ENCODE assay signal across 8 mouse cellular contexts in the genomic region with DNA sequence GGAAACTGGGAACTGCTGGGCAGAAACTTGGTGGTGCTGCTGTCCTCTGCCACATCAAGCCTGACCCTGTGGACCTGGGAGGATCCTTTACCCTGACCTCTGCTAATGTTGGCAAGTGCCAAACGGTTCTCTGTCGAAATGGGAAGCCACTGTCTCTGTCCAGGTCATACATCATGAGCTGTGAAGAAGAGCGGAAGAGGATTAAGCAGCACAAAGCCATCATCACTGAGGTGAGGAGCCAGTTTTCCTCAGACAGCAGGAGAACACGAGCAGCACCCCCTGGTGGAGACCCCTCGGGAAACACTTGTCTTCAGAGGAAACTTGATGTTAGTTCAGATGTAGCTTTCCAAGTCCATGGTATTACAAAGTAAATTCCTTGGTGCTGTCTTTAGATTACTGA.
DNase-seq lines count a peak whose midpoint lies in the region; ATAC-seq and TF ChIP-seq lines count a peak whose summit lies in the region.

No protein-coding gene starts in this region.

- no peak overlapping the region for H3K4me3 ChIP-seq in intestine, embryonic 14.5 days (ENCODE audit: low read depth, low read length)
- no peak overlapping the region for H3K4me3 ChIP-seq in intestine, embryonic 16.5 days (ENCODE audit: low read length)
- no peak overlapping the region for H3K4me3 ChIP-seq in spleen, adult 2 months (ENCODE audit: extremely low read depth, insufficient read depth, insufficient read length)

- no peak overlapping the region for H3K9ac ChIP-seq in intestine, embryonic 14.5 days (ENCODE audit: low read length)
- no peak overlapping the region for H3K9ac ChIP-seq in intestine, embryonic 16.5 days (ENCODE audit: low read depth, low read length)

- ATAC-seq in intestine, embryonic 14.5 days (replicated peaks; ENCODE audit: low FRiP score, low TSS enrichment, low read depth) = no peak
- no peak for ATAC-seq in intestine, embryonic 16.5 days
- ATAC-seq in megakaryocyte progenitor cell, adult 5-6 weeks (replicated peaks; ENCODE audit: poor library complexity) = peak; percentile 81

- TF ChIP-seq CTCF in spleen, adult 2 months (IDR thresholded peaks at IDR 0.05; ENCODE audit: extremely low read depth, insufficient read depth, insufficient read length, insufficient replicate concordance) = peak; percentile 83

- H3K27me3 ChIP-seq in intestine, embryonic 14.5 days (replicated peaks; ENCODE audit: control insufficient read depth, insufficient read depth, low read length) = no peaks in the 10 kb centered on the region
- H3K27me3 ChIP-seq in intestine, embryonic 16.5 days (replicated peaks; ENCODE audit: control insufficient read depth, insufficient read depth, low read length) = no peaks in the 10 kb centered on the region
- no peaks in the 10 kb centered on the region for H3K27me3 ChIP-seq in spleen, adult 2 months (ENCODE audit: control insufficient read depth, insufficient read depth, low read length)

- no peaks in the 10 kb centered on the region for H3K4me1 ChIP-seq in intestine, embryonic 14.5 days (replicated peaks; ENCODE audit: control insufficient read depth, insufficient read depth, low read length)
- no peaks in the 10 kb centered on the region for H3K4me1 ChIP-seq in intestine, embryonic 16.5 days (ENCODE audit: control insufficient read depth, insufficient read depth, low read length)
- no peaks in the 10 kb centered on the region for H3K4me1 ChIP-seq in spleen, adult 2 months (ENCODE audit: control insufficient read depth, insufficient read depth, insufficient read length)

- H3K9me3 ChIP-seq in intestine, embryonic 14.5 days (ENCODE audit: control insufficient read depth, low read length) = no peaks in the 10 kb centered on the region
- H3K9me3 ChIP-seq in intestine, embryonic 16.5 days (ENCODE audit: control insufficient read depth, low read length) = no peaks in the 10 kb centered on the region

- WGBS in intestine, embryonic 14.5 days = 11% methylated on average over 5 of the region's 5 CpGs
- WGBS in intestine, embryonic 16.5 days = 16% methylated on average over 5 of the region's 5 CpGs
- WGBS in spleen, adult 2 months = 16% methylated on average over 5 of the region's 5 CpGs

- H3K27ac ChIP-seq in intestine, embryonic 14.5 days (ENCODE audit: low read depth) = no peak overlapping the region
- H3K27ac ChIP-seq in intestine, embryonic 16.5 days (ENCODE audit: low read length) = no peak overlapping the region
- no peak overlapping the region for H3K27ac ChIP-seq in spleen, adult 2 months (ENCODE audit: insufficient read depth, low read length)

- TF ChIP-seq POLR2A in spleen, adult 2 months (IDR thresholded peaks at IDR 0.05; ENCODE audit: low read depth, low read length) = no peak

- peaks cover 38% of the 10 kb centered on the region for H3K36me3 ChIP-seq in intestine, embryonic 14.5 days (ENCODE audit: control insufficient read depth, insufficient read depth, low read length)
- peaks cover 5% of the 10 kb centered on the region; the same call in 1 of the 2 replicates for H3K36me3 ChIP-seq in intestine, embryonic 16.5 days (ENCODE audit: control insufficient read depth, insufficient read depth, low read length)
- H3K36me3 ChIP-seq in spleen, adult 2 months (ENCODE audit: control insufficient read depth, insufficient read depth, low read length) = peaks cover 9% of the 10 kb centered on the region

- H3K4me2 ChIP-seq in intestine, embryonic 14.5 days (ENCODE audit: low read length) = no peak overlapping the region
- H3K4me2 ChIP-seq in intestine, embryonic 16.5 days (ENCODE audit: low read depth, low read length) = no peak overlapping the region

- DNase-seq in intestine, embryonic 14.5 days (ENCODE audit: low spot score) = peak; percentile 90
- DNase-seq in Muller cell, postnatal 12 days (ENCODE audit: inconsistent ontology term) = peak; percentile 78
- DNase-seq in cerebellum, postnatal 10 days = peak; percentile 79 to 84
- DNase-seq in gastrocnemius, adult 8-10 months (ENCODE audit: low spot score in 2 of 2) = peak; percentile 23 to 37
- DNase-seq in kidney, adult 8-10 months = peak; percentile 22 to 61
- DNase-seq in spleen, adult 2 months (ENCODE audit: low read depth in 1 of 2, low spot score in 2 of 2) = peak; percentile 31 to 52

Comparison
In these comparisons a context has a peak if more than half of its experiments do, and no peak if none do; other contexts are left out.
1. DNase-seq: peak in every context shown above with its lines; median percentile 90 in intestine, embryonic 14.5 days; 82 in cerebellum, postnatal 10 days; 78 in Muller cell, postnatal 12 days; 42 in kidney, adult 8-10 months; 42 in spleen, adult 2 months; 30 in gastrocnemius, adult 8-10 months.